Mouse (Mus musculus): ENCODE results near the gene Pipox.

DNA sequence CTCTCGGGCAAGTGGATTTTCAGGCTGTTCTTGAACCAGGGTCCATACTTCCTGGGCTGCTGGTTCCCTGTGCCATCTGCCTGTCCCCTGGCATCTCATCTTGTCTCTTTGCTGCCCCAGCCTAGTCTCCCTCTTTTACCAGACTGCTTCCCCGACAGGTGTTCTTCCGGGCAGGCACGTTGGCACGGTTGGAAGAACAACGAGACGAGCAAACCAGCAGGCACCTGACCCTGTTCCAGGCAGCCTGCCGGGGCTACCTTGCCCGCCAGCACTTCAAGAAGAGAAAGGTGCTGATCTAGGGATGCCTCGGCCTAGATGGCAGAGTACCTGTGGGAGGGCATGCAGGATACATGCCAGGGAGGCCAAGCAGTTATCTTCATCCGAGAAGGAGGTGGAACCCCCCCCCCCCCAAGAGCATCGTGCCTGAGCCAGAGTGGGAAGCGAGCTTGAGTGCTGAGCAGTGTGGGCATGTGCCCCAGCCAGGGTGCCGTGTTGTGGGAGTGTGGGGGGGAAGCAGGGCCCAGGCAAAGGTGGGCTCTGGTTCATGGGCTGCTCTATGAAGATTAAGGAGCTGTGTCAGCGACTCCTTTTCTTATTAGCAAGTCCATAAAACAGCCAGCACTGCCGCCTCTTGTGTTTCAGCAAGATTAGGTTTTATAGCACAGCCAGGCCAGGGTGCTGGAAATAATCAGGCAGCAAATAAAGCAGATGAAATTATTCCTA is 53.2 kb downstream of the Pipox start:
- TF ChIP-seq ZC3H11A (IDR thresholded peaks at IDR 0.05; ENCODE audit: borderline replicate concordance, low read depth, low read length) (no peak), HCFC1 (IDR thresholded peaks at IDR 0.05; ENCODE audit: borderline replicate concordance, insufficient read depth, low read length) (no peak), ZNF384 (IDR thresholded peaks at IDR 0.05; ENCODE audit: low read depth, low read length) (no peak), MAFK (IDR thresholded peaks at IDR 0.05; ENCODE audit: insufficient read depth, low read depth, low read length) (no peak)
